Mouse (Mus musculus) limb, embryonic 14.5 days (tissue): ENCODE data around the gene Gm17617. TPM values are rescaled to one million over a fixed set of nuclear protein-coding genes. Genes with fewer than 3 reads are reported as not detected.

Experiments used
- ATAC-seq: fragments of 200-750 bp; cut with Nextera tagmentation; 2 replicates; pipeline ENCODE4 v1.8.0; 2017; ENCODE audit warnings: low read depth, moderate number of reproducible peaks, moderate TSS enrichment; ENCODE audit not compliant: low FRiP score
- DNase-seq: peaks from one replicate; pipeline ENCODE4 v3.0.0-alpha.2; 2015; ENCODE audit warnings: low spot score
- H3K27ac ChIP-seq: fragments of 300-500 bp; sonication (generic); replicated peaks from 2 replicates; pipeline ENCODE4 v1.5.1; 2014; ENCODE audit warnings: low read depth, mild to moderate bottlenecking, low read length, moderate library complexity, mixed read lengths
- H3K27me3 ChIP-seq: fragments of 300-500 bp; sonication (generic); 2 replicates; pipeline ENCODE4 v1.6.1; 2014; ENCODE audit warnings: low read length, mixed read lengths; ENCODE audit not compliant: control insufficient read depth, insufficient read depth
- H3K36me3 ChIP-seq: fragments of 300-500 bp; sonication (generic); 2 replicates; pipeline ENCODE4 v1.6.1; 2014; ENCODE audit warnings: mild to moderate bottlenecking, low read length, moderate library complexity, mixed read lengths; ENCODE audit not compliant: control insufficient read depth, insufficient read depth
- H3K4me1 ChIP-seq: fragments of 300-500 bp; sonication (generic); 2 replicates; pipeline ENCODE4 v1.6.1; 2014; ENCODE audit warnings: antibody characterized with exemption, low read length, mixed read lengths; ENCODE audit not compliant: control insufficient read depth, insufficient read depth
- H3K4me2 ChIP-seq: fragments of 300-500 bp; sonication (generic); replicated peaks from 2 replicates; pipeline ENCODE4 v1.6.1; 2014; ENCODE audit warnings: low read depth, mild to moderate bottlenecking, low read length, moderate library complexity; ENCODE audit not compliant: severe bottlenecking
- H3K4me3 ChIP-seq: fragments of 300-500 bp; sonication (generic); replicated peaks from 2 replicates; pipeline ENCODE4 v1.5.1; 2014; ENCODE audit warnings: low read length
- H3K9ac ChIP-seq: fragments of 300-500 bp; sonication (generic); 2 replicates; pipeline ENCODE4 v1.6.1; 2014; ENCODE audit warnings: mild to moderate bottlenecking, low read depth, low read length, moderate library complexity; ENCODE audit not compliant: severe bottlenecking
- H3K9me3 ChIP-seq: fragments of 300-500 bp; sonication (generic); 2 replicates; pipeline ENCODE4 v1.6.1; 2016; ENCODE audit warnings: low read length; ENCODE audit not compliant: control insufficient read depth
- POLR2A ChIP-seq: fragments of 200-500 bp; IDR thresholded peaks from 2 replicates; pipeline ENCODE4 v1.8.0; 2012; ENCODE audit warnings: inconsistent platforms, mild to moderate bottlenecking, moderate library complexity, borderline replicate concordance; ENCODE audit not compliant: insufficient read depth, insufficient read length; ENCODE audit errors: extremely low read depth
- WGBS: fragments of 180-500 bp; shearing (Covaris S2); extraction: QIAGEN DNeasy Blood & Tissue Kit; methylation state at CpG from one replicate; pipeline ENCODE4 v1.1.7; 2014; 5-methylcytosine and 5-hydroxymethylcytosine counted together
- polyA plus RNA-seq, 2 experiments: library from polyadenylated mRNA; depleted of rRNA in 1 of 2; stranded (reverse) in 1 of 2; unstranded in 1 of 2; fragments of >200 nt; fragmentation: Nextera tagmentation in 1 of 2; extraction: Ambion mirVana in 1 of 2; gene quantifications; 2 replicates each; pipeline versions ENCODE4 v1.2.1 to v1.2.3; 2012 to 2014

Gene Gm17617
- polyA plus RNA-seq, 2 experiments, result not detected

DNA sequence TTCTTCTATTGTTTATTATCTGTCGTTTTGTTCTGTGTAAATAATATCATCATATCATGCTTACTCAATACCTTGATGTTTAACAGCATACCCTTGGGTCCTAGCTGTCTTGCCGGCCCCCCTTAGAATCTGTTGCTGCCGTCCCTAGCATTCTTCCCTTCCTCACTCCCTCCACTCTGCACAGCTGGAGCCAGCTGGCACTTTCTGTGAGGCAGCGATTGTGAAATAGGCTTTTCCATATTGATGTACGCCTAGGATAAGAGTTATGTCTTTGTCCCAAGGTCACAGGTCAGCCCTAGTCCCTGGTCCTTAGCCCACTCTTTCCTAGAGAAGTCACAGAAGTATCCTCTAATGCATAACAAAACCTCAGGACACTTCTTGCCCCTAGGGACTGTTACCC lies 30.2 kb upstream of the Gm17617 start:
- no peak overlapping the region for H3K27ac ChIP-seq
- H3K4me2 ChIP-seq, result no peak overlapping the region
- no peak for DNase-seq
- no peak for ATAC-seq
- TF ChIP-seq POLR2A, result no peak
- H3K27me3 ChIP-seq, result no peaks in the 10 kb centered on the region
- H3K4me3 ChIP-seq, result no peak overlapping the region
- peaks cover 3% of the 10 kb centered on the region; the same call in 1 of the 2 replicates for H3K36me3 ChIP-seq
- no peaks in the 10 kb centered on the region for H3K9me3 ChIP-seq
- H3K9ac ChIP-seq, result no peak overlapping the region
- H3K4me1 ChIP-seq, result no peaks in the 10 kb centered on the region
- WGBS, result 69% methylated on average over 5 of the region's 5 CpGs

- Histone ChIP-seq H3K27ac (no peak overlapping the region), H3K27me3 (no peaks in the 10 kb centered on the region), H3K9ac (no peak overlapping the region), H3K9me3 (no peaks in the 10 kb centered on the region), H3K4me1 (no peaks in the 10 kb centered on the region), H3K4me3 (no peak overlapping the region), H3K36me3 (peaks cover 3% of the 10 kb centered on the region; the same call in 1 of the 2 replicates), H3K4me2 (no peak overlapping the region)
- 47% methylated on average over 7 of the region's 7 CpGs for WGBS
- DNase-seq (no peak), ATAC-seq (no peak)
- no peak for TF ChIP-seq POLR2A
Observed at GRCm38 (mm10) chr13:55162365-55162764, 29.0 kb upstream of the Gm17617 start.

- no peaks in the 10 kb centered on the region for H3K36me3 ChIP-seq
- no peaks in the 10 kb centered on the region for H3K4me1 ChIP-seq
- WGBS, result 94% methylated on average over 5 of the region's 5 CpGs
- DNase-seq, result no peak
- H3K27ac ChIP-seq, result no peak overlapping the region
- 0 out of 2 replicates have a peak overlapping the region, but pooled peaks have one; percentile 92 for H3K4me2 ChIP-seq
- peaks cover 7% of the 10 kb centered on the region for H3K27me3 ChIP-seq
- H3K9me3 ChIP-seq, result no peaks in the 10 kb centered on the region
- no peak for TF ChIP-seq POLR2A
- no peak overlapping the region for H3K4me3 ChIP-seq
- ATAC-seq, result no peak
- no peak overlapping the region for H3K9ac ChIP-seq
Observed at GRCm38 (mm10) chr13:55153951-55154350, 20.6 kb upstream of the Gm17617 start.

DNA sequence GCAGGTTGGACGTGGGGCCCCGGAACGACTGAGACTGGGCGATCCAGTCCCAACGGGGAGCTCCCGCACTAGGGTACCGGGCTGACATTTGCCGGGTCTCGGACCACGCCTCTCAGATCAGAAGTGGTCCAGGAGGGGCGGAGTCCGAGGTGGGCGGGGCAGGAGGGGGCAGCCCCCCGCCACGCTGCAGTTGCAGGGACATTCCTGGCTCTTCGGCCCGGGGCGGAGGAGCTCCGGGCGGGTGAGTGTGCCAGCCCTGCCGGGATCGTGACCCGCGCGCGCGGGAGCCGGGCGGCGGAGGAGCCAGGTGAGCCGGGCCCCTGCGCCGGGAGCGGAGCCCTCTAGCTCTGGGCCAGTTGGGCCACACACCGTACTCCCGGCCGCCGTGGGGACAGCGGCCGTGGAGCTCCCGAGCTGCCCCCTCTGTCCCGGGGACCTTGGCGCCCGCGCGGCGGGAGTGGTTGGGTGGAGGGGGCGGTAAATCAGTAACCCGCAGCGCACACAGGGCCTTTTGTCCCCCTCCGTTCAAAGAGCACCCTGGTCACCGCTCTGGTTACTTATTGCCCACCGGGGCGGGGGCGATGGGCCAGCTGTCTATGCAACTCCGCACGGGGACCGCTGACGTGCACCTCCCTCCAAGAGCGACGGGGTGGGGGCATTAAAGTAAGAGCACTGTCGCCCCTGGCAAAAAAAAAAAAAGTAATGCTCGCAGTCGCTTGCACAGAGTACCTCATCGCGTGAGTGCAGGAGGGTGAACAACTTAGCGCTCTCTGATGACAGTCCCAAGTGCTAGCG lies 19.5 kb upstream of the Gm17617 start, which contains the start of gene Fgfr4:
Fgfr4 (plus strand) TSS at position 20 of the 795 bp plus-strand sequence.
- no peaks in the 10 kb centered on the region for H3K36me3 ChIP-seq
- H3K27ac ChIP-seq, result no peak within 1 kb of the TSS
- 1% methylated on average over 54 of the region's 68 CpGs for WGBS
- ATAC-seq (peak; percentile 79), DNase-seq (peak; percentile 52)
- peak within 1 kb of the TSS; percentile 92 for H3K4me2 ChIP-seq
- no peak for TF ChIP-seq POLR2A
- H3K9ac ChIP-seq, result peak within 1 kb of the TSS; percentile 66
- H3K9me3 ChIP-seq, result no peaks in the 10 kb centered on the region
- peak within 1 kb of the TSS; percentile 62 for H3K4me3 ChIP-seq
- H3K27me3 ChIP-seq, result peaks cover 7% of the 10 kb centered on the region
- no peaks in the 10 kb centered on the region; the same call in 1 of the 2 replicates for H3K4me1 ChIP-seq

GRCm38 (mm10) chr13:55140271-55140670 lies 6.9 kb upstream of the Gm17617 start:
- WGBS, result 84% methylated on average over 2 of the region's 2 CpGs
- Histone ChIP-seq H3K36me3 (no peaks in the 10 kb centered on the region), H3K4me1 (no peaks in the 10 kb centered on the region), H3K9ac (no peak overlapping the region), H3K9me3 (no peaks in the 10 kb centered on the region), H3K4me2 (no peak overlapping the region), H3K4me3 (no peak overlapping the region), H3K27ac (no peak overlapping the region), H3K27me3 (no peaks in the 10 kb centered on the region)
- ATAC-seq (no peak), DNase-seq (no peak)
- TF ChIP-seq POLR2A, result no peak

- Histone ChIP-seq H3K9me3 (no peaks in the 10 kb centered on the region), H3K4me1 (no peaks in the 10 kb centered on the region), H3K27me3 (no peaks in the 10 kb centered on the region), H3K36me3 (peaks cover 31% of the 10 kb centered on the region), H3K4me2 (no peak overlapping the region), H3K9ac (no peak overlapping the region), H3K27ac (no peak overlapping the region), H3K4me3 (no peak overlapping the region)
- TF ChIP-seq POLR2A, result no peak
- DNase-seq (peak; percentile 24), ATAC-seq (no peak)
- WGBS, result 6% methylated on average over 5 of the region's 5 CpGs
Observed at GRCm38 (mm10) chr13:55135382-55135781, 2.0 kb upstream of the Gm17617 start.
